Mouse (Mus musculus) gastrocnemius, postnatal 14 days (tissue): ENCODE results near the gene Gtsf2. TPM values are rescaled to one million over a fixed set of nuclear protein-coding genes. Genes with fewer than 3 reads are reported as not detected.
"Not testable (repeated sequence)": the region's sequence is repeated elsewhere in the genome, so short reads cannot be mapped to it uniquely, and the experiment has no call there.

ENCODE experiments used
- DNase-seq: peaks from one replicate; pipeline ENCODE4 v3.0.0; 2021; ENCODE audit warnings: mixed read lengths
- intact Hi-C: fragments of 180-260 bp; cut with DNase I; formaldehyde crosslinking; loops from one replicate; pipeline ENCODE4 v1.15.1; 2025; ENCODE audit warnings: low total_unique reads
- long read RNA-seq, 2 experiments: library from polyadenylated mRNA; stranded (forward); transcript quantifications; one replicate each; pipeline ENCODE4 v2.0.0; 2021
- total RNA-seq, 2 experiments: library from RNA; stranded (reverse); gene quantifications; 2 replicates each; pipeline ENCODE4 v1.2.3; 2021

Gene Gtsf2
- not detected for total RNA-seq
- long read RNA-seq, experiment 1, result 0 reads
- long read RNA-seq, experiment 2, result 0 reads

DNA sequence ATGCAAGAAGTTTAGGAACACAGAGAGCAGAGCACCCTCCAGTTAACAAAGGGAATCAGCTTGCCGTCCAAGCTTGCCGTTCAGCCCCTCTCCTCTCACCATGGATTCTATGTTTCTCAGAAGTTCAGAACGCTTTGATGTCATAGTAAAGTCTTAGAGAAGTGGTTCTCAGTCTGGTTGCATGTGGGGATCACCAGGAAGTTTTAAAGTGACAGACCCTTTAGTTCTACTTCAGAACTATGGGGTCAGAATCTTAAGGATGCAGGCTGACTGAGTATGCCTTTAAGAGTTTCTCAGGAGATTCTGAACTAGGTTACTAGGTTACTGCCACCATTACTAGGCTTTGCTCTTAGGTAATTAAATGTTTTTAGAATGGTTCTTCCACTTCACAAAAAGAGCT lies at the start of gene Gtsf2:
Gene Gtsf2 (minus strand): TSS at position 101 of the 400 bp plus-strand sequence.
- intact Hi-C loops, result no loop called here
- DNase-seq, result no peak

DNA sequence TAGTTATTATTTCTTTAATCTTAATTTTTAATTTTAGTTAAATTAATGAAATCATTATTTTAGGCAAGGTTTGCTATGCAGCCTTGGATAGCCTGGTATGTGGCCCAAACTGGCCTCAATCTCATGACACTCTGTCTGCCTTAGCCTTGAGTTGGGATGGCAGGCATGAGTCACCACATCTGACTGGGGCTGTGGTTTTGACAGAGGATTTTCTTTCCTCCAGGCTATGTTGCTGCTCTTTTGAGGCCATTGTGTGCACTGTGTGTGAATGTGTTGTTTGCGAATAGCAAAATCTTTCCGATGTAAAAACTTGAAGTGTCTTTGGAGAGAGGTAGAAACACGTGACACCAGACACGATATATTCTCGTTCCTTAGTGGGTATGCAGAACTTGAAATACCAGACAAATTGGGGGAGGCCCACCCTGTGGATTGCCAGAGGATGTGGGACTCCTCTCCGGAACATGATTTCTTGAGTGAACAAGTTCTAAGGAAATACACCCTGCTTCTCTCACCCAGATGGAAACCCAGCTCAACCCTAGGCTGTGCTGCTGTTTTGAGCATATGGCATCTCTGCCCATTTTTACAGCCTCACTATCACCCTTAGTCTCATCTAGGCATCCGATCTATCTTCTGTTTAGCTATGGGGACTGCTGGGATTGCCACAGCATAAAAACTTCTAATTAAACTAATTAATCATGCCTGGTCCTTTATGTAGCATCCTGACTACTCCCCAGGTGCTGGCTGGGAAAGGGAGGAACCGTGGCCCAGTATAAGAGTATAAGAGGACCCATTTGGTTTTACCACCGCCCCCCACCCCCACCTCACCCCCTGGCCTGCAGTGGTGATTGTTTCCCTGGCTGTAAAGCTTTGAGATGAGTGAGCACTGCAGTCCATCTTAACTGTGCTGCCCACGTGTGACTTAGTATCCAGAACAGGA lies 48.2 kb upstream of the Gtsf2 start:
- intact Hi-C loops, result no loop called here
- no peak for DNase-seq

DNA sequence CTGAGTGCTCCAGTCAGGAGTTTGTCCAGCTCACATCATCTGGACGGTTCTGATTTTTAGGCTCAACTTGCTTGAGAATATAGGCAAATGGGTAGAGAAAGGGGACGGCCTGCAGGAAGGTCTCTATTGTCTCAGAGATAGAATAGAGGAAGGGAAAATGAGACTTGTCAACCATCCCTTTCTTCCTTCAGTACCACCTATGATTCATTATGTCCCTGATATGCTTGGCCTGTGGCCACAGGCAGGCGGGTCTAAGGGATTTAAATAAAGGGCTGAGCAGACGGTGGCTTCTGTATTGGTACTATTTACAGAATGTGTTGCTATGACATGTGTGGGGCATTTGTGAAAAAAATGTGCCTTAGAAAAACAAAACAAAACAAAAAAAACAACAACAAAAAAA lies 40.1 kb upstream of the Gtsf2 start:
- DNase-seq, result no peak
- intact Hi-C loops, result no loop called here

DNA sequence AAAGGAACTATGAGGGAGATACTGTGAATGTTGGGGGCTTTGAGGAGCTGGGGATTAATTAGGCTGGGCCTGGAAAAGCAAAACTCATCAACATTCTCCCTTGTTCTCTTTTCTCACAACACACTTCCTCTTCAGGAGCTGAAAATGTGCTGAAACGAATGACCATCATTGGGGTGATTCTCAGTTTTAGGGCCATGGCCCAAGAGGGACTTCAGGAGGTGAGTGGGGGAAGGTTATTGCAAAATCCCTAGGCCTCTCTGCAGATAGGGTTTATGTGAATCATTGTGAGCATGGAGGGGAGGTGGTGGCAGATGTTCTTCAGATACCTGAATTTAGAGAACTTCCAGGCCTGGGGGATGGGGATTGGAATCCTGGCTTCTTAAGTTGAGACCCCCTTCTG lies 38.4 kb upstream of the Gtsf2 start:
- DNase-seq, result no peak
- intact Hi-C loops, result no loop called here

DNA sequence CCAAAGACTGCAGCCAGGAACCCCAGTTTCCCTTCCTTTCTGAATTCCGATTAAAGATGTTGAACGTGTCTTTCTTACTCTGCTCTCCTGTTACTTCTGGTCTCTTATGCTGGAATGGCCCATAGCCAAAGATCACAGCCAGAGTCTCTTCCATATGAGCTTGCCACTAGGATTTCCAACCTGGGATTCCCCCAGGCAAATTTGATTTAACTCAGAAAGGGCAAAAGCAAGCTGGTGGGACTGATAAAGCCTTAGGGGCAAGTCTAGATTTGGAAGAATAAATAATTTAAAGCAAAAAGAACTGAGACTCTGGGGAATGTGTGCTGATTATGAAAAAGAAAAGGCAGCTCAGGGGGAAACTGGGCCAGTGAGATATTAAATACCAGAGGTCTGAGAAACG lies 36.8 kb upstream of the Gtsf2 start:
- intact Hi-C loops, result no loop called here
- no peak for DNase-seq

DNA sequence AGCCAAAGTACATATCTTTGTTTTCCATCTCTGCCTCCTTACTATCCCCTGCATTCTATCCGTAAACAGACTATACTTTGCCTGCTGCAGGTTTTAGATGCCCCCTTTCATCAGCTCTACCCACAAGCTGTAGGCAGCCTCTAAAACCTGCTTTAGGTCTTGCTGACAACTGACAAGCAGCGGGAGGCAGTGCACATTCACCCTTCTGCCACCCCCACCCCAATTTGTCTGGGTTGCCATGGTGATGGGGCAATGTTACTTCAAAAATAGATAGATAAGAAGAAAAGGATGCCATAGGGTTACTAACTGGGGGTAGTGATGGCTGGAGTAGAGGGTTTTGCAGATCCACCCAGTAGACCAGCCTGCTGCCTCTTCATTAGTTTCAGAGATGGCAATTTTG lies 36.2 kb upstream of the Gtsf2 start:
- DNase-seq, result no peak
- intact Hi-C loops, result no loop called here

DNA sequence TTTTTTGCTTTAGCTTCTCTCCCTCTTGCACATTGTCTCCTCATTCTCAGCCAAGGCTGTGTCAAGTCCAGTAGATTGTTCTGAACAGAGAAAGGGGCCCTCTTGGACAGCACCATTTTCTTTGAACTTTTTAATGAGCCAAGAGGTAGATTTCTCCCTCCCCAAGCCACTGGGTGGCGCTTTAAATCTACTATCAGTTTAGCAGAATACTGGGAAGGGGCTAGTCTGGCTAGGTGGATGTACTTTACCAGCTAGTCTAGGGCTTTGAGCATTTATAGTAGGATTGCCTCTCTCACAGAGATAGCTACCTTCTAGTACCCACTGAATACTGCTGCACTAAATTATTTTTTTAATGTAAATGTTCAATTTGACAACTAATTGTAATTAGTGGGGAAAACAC lies 34.2 kb upstream of the Gtsf2 start:
- intact Hi-C loops, result no loop called here

DNA sequence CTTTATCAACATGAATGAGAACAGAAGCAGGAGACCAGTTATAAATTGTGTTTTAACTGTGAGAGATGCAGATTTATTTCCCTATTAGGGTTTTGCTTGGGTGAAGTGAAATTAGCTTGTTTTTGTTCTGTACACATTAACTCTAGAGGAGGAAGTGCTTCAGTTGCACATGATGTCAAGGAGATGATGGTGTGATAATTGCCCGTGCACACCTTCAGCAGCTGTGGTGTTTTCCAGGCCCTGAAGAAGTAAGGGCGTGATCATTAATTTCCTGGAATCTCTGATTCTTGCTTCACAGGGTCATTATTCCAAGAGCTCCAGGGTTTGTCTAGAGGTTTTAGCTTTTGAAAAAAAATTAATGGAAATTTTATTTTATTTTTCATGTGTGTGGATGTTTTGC lies 31.9 kb upstream of the Gtsf2 start:
- intact Hi-C loops, result no loop called here
- no peak for DNase-seq

More for the DNA sequence above, 34.2 kb upstream of the Gtsf2 start:
- DNase-seq, result no peak

DNA sequence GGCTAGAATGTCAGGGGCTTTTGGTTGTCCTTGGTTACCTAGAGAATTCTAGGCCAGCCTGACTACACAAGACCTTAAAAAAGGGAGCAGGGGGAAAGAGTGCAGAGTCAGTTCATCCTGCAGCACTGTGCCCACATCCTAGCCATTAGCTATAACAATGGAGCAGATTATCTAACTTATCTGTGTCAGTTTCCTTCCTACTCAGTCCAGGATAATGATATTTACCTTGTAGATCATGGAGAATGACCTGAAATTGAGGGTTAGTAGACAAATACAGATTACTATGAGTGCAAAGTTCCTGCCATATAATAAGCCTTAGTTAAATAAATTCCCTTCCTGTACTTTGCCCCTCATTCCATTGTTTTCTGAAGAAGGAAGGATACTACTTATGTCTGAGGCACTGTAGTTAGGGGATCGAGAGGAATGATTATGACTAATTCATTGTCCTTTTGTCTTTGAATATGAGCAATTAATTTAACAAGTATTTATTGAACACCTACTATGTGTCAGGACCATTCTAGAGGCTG lies 30.9 kb upstream of the Gtsf2 start:
- intact Hi-C loops, result no loop called here
- no peak for DNase-seq

DNA sequence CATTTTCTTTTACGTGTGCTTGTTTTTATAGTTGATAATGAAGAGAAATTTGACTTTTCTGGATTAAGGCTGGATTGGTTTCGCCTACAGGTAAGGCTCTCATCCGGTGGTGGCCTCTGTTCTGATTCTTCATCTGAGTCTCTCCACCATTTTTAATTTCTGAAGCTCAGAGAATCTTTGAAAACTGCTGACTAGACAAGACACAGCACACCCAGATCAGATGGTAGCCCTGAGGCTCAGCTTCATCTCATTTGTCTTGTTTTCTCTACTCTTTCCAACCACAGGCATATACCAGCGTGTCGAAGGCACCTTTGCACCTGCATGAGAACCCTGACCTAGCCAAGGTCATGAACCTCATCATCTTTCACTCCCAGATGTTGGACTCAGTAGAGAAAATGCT lies 25.5 kb upstream of the Gtsf2 start:
- DNase-seq, result no peak
- intact Hi-C loops, result no loop called here

DNA sequence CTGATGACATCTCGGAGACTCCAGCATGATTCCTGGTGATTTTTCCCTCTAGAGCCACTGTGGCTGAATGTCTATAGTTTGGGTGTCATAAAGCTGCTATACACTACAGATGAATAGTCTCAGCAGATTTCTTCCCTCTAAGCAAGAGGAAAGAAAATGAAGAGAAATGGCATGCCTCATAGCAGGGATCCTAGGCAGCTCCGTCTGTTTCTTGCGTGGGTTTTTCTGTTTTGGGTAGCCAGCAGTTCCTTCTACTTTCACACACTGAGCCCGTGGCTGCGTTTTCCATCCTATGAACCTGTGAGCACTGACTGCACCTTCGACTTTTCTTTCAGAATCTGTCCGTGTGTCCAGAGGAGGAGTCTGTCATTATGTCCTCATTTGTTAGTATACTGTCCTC lies 24.9 kb upstream of the Gtsf2 start:
- DNase-seq, result no peak
- intact Hi-C loops, result no loop called here

DNA sequence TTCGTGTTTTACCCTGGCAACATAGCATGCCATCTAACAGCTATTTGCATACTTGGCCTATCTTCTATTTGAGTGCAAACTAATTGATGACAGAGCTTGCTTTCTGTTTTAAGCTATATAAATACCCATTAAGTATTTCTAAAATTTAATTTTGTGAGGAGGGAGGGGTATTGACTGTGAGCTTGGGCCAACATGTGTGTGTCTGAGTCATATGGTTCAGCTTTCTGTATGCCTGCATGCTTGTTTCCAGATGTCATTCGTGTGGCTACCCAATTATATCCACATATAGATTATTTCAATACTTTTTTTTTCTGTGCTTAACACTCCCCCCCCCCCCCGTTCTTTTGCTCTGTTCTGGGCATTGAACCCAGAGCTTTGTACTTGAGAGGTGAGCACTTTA lies 24.0 kb upstream of the Gtsf2 start:
- intact Hi-C loops, result no loop called here
- no peak for DNase-seq

DNA sequence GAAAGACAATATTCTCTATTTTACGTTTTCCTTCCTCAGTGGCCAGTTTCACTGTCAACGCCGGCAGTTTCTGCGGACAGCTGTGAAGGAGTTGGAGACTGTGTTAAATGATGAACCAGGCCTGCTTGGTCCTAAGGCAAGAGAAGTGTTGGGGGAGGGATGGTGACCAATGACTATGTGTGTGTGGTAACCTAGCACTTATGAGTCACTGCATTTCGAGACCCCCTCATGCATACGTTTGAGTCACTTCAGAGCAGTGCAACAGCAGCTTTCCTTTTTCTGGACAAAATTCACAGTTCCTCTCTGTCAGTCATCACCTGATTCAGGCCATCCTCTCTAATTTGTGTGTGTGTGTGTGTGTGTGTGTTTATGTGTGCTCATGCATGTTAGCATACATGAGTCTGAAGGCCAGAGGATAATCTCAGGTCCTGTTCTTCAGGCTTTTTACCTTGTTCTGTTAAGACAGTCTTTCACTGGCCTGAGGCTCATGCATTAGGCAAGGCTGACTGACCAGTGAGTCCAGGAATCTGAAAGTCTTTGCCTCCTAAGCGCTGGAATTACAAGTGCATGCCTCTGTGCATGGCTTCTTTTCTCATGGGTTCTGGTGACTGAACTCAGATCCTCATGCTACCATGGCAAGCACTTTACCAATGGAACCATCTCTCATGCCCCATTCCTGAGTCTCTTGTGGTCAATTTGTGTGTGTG lies 23.4 kb upstream of the Gtsf2 start:
- intact Hi-C loops, result no loop called here

DNA sequence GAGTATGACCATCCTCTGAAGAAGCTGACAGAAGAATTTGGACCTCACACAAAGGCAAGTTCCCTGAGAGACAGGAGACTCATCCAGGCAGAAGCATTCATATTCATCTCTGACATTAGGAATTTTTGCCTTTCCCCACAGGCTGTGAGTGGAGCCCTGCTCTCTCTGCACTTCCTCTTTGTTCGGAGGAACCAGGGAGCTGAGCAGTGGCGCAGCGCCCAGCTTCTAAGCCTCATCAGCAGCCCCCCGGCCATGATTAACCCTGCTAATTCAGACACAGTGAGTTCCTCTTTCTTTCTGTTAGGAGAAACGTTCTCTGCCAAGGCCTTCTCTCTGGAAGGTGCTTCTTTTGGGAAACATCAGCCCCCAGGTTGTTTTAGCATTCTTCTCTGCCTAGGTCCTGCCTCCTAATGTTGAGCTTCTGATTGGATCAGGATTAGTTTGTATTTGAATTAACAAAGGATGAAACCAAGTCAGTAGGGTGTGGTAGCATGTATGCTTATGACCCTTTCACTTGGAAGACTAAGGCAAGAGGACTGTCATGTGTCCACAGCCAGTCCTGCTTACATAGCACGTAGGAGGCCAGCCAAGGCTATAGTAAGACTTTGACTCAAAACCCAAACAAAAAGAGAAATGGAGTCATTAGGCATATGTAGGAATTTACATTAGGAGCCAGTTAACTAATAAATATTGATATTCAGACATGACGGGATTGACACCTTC lies 14.4 kb upstream of the Gtsf2 start:
- DNase-seq, result peak; percentile 17
- intact Hi-C loops, result no loop called here

More for the DNA sequence above, 23.4 kb upstream of the Gtsf2 start:
- DNase-seq, result no peak

DNA sequence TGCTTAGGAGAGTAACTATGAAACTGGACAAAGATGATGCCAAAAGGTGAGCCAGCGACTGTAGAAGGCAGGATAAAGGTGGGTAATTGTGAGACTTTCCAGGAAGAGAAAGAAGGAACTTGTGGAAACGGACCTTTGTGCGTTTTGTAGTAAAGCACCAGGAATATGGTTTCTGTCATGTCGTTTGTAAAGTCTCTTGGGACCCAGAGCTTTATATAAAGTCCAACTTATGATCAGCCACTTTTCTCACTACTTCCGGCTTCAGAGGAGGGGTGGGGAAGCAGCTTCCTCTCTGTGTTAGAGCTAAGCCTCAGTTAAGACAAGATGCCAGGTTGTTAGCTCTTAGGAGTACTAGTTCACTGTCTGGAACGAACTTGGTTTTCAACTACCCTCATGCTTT lies 6.2 kb upstream of the Gtsf2 start:
- no peak for DNase-seq
- intact Hi-C loops, result no loop called here

DNA sequence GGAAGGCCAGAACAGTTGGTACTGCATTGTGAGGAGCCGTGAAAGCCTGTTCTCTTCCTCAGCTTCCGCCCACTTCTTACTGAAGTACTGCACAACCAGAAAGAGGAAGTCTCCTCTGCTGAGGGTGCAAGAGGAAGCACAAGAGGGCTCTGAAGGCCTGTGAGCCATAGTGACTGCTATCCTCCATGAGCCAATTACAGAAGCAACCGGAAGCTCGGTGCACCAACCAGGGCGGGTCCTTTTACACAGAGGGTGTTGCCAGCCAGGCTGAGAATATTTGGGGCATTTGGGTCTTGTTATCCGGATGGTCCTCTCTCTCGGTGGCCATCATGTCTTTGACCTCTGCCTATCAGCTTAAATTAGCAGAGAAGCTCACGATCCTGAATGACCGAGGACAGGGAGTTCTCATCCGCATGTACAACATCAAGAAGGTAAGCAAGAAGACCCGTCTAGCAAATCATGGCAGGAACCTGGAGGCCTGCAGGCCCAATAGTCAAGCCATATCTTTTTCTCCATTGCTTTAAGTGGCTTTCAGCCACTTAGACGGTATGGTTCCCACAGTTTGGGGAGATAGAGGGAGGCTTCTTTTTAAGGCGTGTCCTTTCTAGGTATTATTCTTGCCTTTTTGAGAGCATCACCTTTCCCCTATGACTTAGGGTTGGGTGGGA lies 5.4 kb upstream of the Gtsf2 start, which contains the start of gene Nckap1l:
Gene Nckap1l (plus strand): TSS at position 244 of the 668 bp plus-strand sequence.
- peak; percentile 19 for DNase-seq
- intact Hi-C loops, result no loop called here

DNA sequence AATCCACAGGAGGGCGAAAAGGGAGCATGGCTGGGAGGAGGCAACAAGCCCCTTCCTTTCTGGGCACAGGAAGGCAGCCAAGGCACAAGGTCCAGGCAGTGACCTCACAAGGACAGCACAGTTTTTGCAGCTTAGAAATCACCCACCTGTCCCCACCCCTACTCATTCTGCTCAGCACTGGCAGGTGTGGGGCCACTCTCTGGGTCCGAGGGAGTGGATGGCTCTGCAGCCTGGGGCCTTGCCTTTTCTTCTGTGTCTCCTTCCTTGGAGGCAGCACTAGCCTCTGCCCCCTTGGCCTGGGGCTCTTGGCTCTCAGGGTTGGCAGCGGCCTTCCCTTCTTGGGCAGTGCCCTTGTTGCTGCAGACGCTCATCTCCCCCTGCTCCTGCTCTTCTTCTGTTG lies 2.3 kb downstream of the Gtsf2 start:
- intact Hi-C loops, DNase-seq: not testable (repeated sequence)

DNA sequence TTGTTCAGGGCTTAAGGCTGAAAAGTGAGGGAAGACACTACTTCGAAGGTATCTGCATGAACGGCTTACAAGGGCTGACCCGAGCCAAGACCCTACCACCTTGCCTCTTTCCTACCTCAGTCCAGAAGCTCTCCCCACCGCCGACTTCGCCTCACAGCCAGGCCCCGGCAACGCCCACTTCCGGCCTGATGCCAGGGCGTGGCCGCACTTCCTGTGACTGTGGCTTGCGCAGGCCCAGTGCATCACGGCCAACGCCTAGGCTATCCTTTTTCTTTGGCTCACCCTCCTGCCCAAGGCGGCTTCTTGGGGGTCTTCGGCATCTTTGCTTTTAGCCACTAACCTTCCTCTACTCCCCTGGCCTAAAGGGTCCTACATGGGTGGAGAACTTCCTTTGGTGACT lies 18.0 kb downstream of the Gtsf2 start, which contains the start of gene Gtsf1:
Gene Gtsf1 (minus strand): TSS at position 230 of the 400 bp plus-strand sequence.
- intact Hi-C loops, result no loop called here

DNA sequence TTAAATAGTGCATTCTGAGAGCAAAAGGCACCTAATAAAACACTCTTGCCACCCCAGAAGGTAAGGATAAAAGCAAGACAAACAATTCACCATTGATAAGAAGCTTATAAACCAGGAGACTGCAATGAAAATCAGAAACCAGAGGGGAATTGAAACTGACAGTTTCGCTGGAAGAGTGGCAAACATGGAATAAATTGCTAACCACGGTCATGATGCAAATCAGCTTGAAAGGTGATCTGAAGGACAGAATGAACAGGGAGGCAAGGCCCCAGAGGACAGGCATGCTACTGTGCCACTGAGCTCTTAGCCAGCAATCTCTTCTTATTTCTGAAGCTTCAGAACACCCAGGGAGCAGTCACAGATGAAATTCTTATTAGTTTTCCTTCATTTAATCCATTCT lies 21.3 kb downstream of the Gtsf2 start:
- intact Hi-C loops, result no loop called here
- no peak for DNase-seq

More for the DNA sequence above, 18.0 kb downstream of the Gtsf2 start, which contains the start of gene Gtsf1:
- DNase-seq, result no peak
